Mouse (Mus musculus) heart, postnatal 36 days (tissue): ENCODE measurements at regions not wholly inside any gene's neighbourhood (a gene's known extent, or its start where the extent isn't known, plus 50 kb on each side); places are given as distances from the start of the nearest gene placed in this dataset.
"Not testable (repeated sequence)": the region's sequence is repeated elsewhere in the genome, so short reads cannot be mapped to it uniquely, and the experiment has no call there.

ENCODE experiments used
- DNase-seq, 2 experiments: peaks; one replicate each; pipeline ENCODE4 v3.0.0; 2021 to 2022
- intact Hi-C: fragments of 180-260 bp; cut with DNase I; formaldehyde crosslinking; loops from one replicate; pipeline ENCODE4 v1.15.1; 2025

- peak; percentile 2 to 17 for DNase-seq
- intact Hi-C loops = not testable (repeated sequence)
Measured at GRCm38 (mm10) chr13:68167826-68168225, 304.7 kb downstream of the BC048507 start.

DNA sequence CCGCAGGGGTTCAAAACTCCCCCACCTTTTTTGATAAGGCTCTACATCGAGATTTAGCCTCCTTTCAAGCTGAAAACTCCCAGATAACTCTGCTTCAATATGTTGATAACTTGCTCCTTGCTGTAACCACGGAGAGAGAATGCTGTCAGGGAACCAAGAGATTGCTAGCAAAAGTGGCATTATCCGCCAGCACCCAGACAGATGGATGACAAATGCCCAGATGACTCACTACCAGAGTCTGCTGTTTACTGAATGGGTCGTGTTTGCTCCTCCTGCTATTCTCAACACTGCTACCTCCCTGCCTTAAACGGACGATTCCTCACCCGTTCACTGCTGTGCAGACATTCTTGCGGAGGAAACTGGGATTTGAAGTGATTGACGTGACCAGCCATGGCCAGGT, 310.3 kb downstream of the BC048507 start:
- DNase-seq, intact Hi-C loops: not testable (repeated sequence)
